Mouse (Mus musculus) neural tube, embryonic 13.5 days (tissue): ENCODE measurements at regions not wholly inside any gene's neighbourhood (a gene's known extent, or its start where the extent isn't known, plus 50 kb on each side); places are given as distances from the start of the nearest gene placed in this dataset.
A peak's percentile ranks its signal among the peaks of the same experiment; 100 is the strongest.
"Not testable (repeated sequence)": the region's sequence is repeated elsewhere in the genome, so short reads cannot be mapped to it uniquely, and the experiment has no call there.

Source experiments
- ATAC-seq: fragments of 200-750 bp; cut with Nextera tagmentation; 2 replicates; pipeline ENCODE4 v1.8.0; 2017; ENCODE audit warnings: low read depth, mild to moderate bottlenecking, moderate TSS enrichment, moderate library complexity
- H3K27ac ChIP-seq: fragments of 300-500 bp; sonication (generic); replicated peaks from 2 replicates; pipeline ENCODE4 v1.5.1; 2015; ENCODE audit warnings: moderate library complexity, mild to moderate bottlenecking, inconsistent platforms
- H3K27me3 ChIP-seq: fragments of 300-500 bp; sonication (generic); 2 replicates; pipeline ENCODE4 v1.6.1; 2015; ENCODE audit warnings: mild to moderate bottlenecking, inconsistent platforms
- H3K36me3 ChIP-seq: fragments of 300-500 bp; sonication (generic); 2 replicates; pipeline ENCODE4 v1.6.1; 2015; ENCODE audit warnings: mild to moderate bottlenecking, inconsistent platforms
- H3K4me1 ChIP-seq: fragments of 300-500 bp; sonication (generic); replicated peaks from 2 replicates; pipeline ENCODE4 v1.6.1; 2015; ENCODE audit warnings: inconsistent platforms
- H3K4me2 ChIP-seq: fragments of 300-500 bp; sonication (generic); 2 replicates; pipeline ENCODE4 v1.6.1; 2015; ENCODE audit warnings: inconsistent platforms, mild to moderate bottlenecking, moderate library complexity
- H3K4me3 ChIP-seq: fragments of 300-500 bp; sonication (generic); 2 replicates; pipeline ENCODE4 v1.5.1; 2015; ENCODE audit warnings: mild to moderate bottlenecking, inconsistent platforms
- H3K9ac ChIP-seq: fragments of 300-500 bp; sonication (generic); 2 replicates; pipeline ENCODE4 v1.6.1; 2015; ENCODE audit warnings: moderate library complexity, mild to moderate bottlenecking, inconsistent platforms
- H3K9me3 ChIP-seq: fragments of 300-500 bp; sonication (generic); 2 replicates; pipeline ENCODE4 v1.6.1; 2016; ENCODE audit warnings: inconsistent platforms
- WGBS: fragments of 180-500 bp; shearing (Covaris S2); methylation state at CpG from one replicate; pipeline ENCODE4 v1.1.7; 2015; 5-methylcytosine and 5-hydroxymethylcytosine counted together

DNA sequence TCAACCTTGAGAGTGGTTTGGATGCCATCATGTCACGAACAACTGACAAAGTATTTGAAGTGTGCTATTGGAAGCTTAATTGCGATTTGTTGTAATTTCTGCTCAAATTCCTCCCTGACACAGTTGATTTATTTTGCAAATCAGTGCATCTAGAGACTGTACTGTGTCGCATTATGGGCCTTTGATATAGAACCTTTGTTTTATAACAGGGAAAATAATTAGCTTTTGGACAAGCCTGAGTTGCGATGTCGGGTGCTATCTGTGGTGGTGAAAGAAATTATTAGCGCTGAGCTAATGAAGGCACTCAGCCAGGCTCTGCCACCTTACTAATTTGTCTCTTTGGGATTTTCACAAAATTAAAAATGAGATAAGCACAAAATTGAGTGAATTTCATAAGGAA, 473.6 kb downstream of the Tlr4 start:
- peak; percentile 77 for ATAC-seq

DNA sequence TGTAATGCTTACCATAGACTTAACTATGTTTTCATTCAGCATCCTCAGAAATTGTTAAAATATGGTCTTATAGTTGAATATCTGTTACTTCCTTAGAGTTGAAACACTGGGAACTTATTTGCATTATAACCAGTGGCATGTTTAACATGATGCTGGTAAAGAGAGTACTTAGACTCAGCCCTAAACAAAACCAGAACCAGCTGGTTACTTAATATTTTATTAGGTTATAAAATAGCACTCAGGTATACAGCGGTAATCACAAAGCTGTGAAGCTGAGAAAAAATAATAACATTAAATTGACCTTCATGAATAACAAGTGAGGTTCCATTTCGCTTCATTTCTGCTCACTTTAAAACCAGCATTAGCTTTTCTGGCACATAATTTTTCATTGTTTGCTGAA, 474.4 kb downstream of the Tlr4 start:
- Histone ChIP-seq H3K9me3 (no peaks in the 10 kb centered on the region), H3K4me3 (no peak overlapping the region), H3K9ac (no peak overlapping the region), H3K36me3 (no peaks in the 10 kb centered on the region), H3K4me1 (peaks cover 6% of the 10 kb centered on the region; the same call in 1 of the 2 replicates), H3K4me2 (no peak overlapping the region), H3K27me3 (no peaks in the 10 kb centered on the region), H3K27ac (no peak overlapping the region)
- WGBS, result 57% methylated on average over 2 of the region's 2 CpGs
- ATAC-seq, result peak; percentile 71; the same call in 1 of the 2 replicates

More for the DNA sequence above, 473.6 kb downstream of the Tlr4 start:
- WGBS, result 52% methylated on average over 6 of the region's 6 CpGs
- no peak overlapping the region for H3K4me3 ChIP-seq
- H3K4me2 ChIP-seq, result no peak overlapping the region
- no peaks in the 10 kb centered on the region for H3K36me3 ChIP-seq
- H3K9me3 ChIP-seq, result no peaks in the 10 kb centered on the region
- no peak overlapping the region for H3K9ac ChIP-seq
- no peak overlapping the region for H3K27ac ChIP-seq
- peaks cover 6% of the 10 kb centered on the region; the same call in 1 of the 2 replicates for H3K4me1 ChIP-seq
- H3K27me3 ChIP-seq, result no peaks in the 10 kb centered on the region

DNA sequence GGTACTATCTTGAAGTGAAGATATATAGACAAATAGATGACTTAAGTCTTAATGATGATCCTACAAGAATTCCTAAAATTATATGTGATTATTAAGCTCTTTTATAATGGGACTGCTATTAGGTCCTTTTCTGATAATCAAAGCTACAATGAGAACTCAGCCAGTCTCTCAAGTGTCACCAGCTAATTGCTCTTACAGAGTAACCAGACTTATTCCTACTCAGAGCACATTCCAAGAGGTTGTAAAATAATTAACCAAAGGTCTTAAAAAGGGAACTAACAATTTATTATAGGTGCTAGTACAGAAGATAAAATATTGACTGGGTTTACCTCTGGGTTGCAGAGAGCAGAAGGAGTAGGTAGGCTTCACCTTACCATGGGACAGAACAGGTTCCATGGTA, 492.7 kb downstream of the Tlr4 start:
- H3K36me3 ChIP-seq, H3K4me2 ChIP-seq, H3K4me1 ChIP-seq, H3K9ac ChIP-seq, H3K4me3 ChIP-seq, H3K27ac ChIP-seq, H3K9me3 ChIP-seq, H3K27me3 ChIP-seq, ATAC-seq: not testable (repeated sequence)
